Mouse (Mus musculus): ENCODE results near the gene CN725425.

The CN725425 gene

GRCm38 (mm10) chr15:91199256-91199905 is at the start of gene CN725425:
TSS of gene CN725425 (plus strand) at chr15:91199494.
- no peak for ATAC-seq (ENCODE audit: insufficient number of reproducible peaks, low FRiP score, low TSS enrichment)

GRCm38 (mm10) chr15:91152592-91152991 is 46.7 kb upstream of the CN725425 start:
- ATAC-seq (ENCODE audit: insufficient number of reproducible peaks, low FRiP score, low TSS enrichment): no peak

DNA sequence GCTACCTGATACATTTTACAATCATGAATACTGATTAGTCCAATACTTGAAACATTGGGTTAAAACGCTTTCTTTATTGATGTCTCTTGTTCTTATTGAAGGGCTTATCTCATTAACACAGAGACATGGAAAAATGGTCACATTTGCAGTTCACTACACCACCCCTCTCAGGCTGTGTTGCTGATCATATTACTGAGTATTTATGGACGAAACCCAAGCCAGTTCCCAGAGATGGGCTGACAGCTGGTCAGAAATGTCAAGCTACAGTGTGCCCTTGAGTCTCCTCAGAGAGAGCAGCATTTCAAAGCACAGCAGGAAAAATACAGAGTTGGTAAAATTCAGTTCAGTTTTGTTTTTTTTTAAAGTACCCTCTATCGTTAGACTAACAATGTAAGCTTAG is 46.0 kb upstream of the CN725425 start:
- ATAC-seq (ENCODE audit: insufficient number of reproducible peaks, low FRiP score, low TSS enrichment): no peak

DNA sequence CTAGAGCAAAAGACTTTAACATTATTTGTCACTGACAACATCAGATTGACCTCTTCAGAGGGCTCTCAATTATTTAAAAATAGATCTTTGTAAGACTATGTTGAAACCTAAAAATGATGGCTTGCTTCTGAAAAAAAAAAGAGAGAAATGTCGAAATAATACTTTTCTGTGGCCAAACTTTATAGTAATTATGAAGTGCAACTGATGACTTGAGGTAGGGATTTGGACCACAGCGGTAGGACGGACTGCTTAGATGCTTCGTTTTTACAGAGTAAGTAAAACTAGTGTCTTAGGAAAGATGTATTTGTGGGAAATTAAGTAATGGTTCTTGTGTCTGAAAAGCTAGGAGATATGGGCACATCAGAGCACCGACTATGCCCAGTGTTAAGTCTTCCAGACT is 38.1 kb upstream of the CN725425 start:
- no peak for ATAC-seq (ENCODE audit: insufficient number of reproducible peaks, low FRiP score, low TSS enrichment)

DNA sequence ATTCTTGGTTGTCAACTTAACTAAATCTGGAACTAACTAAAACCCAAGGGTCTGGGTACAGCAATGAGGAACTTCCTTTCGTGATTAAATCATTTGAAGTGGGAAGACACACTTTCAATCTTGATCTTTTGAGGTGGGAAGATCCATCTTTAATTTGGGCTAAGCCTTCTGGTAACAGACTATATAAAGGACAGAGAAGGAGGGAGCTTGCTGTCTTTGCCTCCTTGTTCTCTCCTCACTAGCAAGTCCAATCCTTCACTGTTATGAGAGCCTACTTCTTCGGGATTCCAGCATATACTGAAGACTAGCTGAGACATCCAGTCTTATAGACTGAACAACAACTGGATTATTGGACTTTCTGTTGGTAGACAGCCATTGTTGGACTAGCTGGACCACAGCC is 35.8 kb upstream of the CN725425 start:
- ATAC-seq (ENCODE audit: insufficient number of reproducible peaks, low FRiP score, low TSS enrichment): no peak

GRCm38 (mm10) chr15:91165021-91165420 is 34.3 kb upstream of the CN725425 start:
- ATAC-seq (ENCODE audit: insufficient number of reproducible peaks, low FRiP score, low TSS enrichment): peak; percentile 80

DNA sequence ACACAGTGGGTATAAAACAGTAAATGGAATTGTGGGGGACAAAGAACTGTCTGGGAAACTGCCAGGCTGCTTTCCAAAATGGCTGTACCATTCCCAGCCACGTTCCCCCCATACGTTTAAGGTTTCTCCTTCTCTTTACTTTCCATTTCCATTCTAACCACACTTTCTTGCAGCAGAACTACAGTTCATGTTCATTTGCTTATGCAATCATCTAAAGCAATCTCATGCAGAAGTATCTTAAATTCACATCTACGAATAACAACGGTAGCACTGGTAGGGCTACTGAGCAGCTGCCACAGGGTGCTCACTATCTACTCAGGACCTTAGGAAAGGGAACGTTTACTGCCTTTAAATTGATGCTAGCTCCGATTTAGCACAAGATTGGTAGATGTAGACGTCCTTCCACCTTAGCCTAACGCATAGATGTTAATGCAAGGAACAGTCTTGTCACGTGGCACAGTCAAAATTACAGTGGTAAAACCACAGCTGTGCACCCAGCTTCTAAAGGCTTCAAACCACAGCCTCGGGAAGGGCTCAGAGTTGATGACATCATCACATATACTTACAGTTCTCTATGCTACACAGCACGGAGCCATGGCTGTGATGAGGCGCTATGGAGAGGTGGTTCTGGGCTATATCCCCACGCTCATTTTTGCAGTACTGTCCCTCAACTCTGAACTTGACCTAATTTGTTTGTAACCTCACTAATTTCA is 31.3 kb upstream of the CN725425 start:
- ATAC-seq (ENCODE audit: insufficient number of reproducible peaks, low FRiP score, low TSS enrichment): no peak

- no peak for ATAC-seq (ENCODE audit: insufficient number of reproducible peaks, low FRiP score, low TSS enrichment)
Measured at GRCm38 (mm10) chr15:91170602-91171328, 28.5 kb upstream of the CN725425 start.

DNA sequence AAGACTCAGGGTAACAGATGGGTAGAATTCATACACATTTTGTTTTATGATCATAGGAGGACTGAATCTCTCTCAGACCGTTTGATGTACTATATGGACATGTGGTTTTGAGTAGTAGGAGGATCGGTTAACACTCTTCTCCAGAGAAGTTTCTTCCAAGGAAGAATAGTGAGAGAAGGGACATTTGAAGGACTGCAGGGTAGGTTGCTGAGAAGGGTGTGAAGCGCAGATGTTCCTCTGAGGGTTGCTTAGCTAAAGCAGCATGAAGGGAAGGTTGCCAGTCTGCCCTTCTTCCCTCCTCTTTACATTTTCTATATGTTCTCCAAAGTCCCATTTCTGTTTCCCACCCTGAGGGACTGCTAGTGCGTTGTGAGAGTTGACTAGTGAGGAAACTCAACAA is 28.0 kb upstream of the CN725425 start:
- ATAC-seq (ENCODE audit: insufficient number of reproducible peaks, low FRiP score, low TSS enrichment): no peak

DNA sequence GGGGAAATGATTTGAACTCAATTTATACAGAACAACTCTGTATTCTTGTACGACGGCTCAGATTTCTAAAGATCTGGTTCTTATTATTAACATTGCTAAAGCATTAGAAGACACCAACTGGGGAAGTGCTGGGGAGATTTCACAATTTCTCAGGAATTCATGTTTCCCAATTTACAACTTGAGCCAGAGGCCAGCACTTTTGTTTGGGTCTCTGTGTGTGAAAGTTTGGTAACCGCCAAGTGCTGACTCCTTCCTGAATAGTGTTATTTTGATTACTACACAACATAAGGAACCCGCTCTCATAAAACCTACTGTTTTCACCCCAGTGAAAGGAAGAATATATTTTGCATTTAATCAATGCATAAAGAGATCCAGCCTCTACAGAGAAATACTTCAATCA is 27.1 kb upstream of the CN725425 start:
- no peak for ATAC-seq (ENCODE audit: insufficient number of reproducible peaks, low FRiP score, low TSS enrichment)

DNA sequence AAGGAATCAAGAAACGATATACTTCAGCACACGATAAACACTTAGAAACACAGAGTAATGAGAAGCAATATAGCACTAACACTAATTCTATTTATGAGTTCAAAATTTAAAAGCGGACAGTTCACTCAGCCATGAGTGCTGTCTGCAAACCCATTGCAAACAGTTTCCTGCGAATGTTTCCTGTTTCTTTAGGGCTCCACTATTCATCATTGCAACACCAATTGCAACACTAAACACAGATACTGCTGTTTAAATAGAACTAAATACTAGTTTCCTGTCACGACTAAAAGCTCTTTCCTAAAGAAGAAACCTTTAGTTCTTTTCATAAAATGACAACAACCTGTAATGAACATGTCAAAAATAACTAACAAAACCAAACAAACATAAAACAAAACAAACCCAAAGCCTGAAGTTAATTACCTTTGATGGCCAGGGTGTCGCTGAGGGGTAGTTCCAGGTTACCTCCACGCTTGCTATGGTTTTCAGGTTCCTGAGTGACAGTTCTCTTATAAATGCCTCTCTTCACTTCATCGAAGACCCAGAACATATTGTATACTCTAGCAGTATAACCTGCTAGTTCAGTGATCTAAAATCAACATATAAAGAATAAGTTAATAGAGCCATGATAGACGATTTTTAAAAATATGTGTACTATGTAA is 20.5 kb upstream of the CN725425 start:
- ATAC-seq (ENCODE audit: insufficient number of reproducible peaks, low FRiP score, low TSS enrichment): no peak

GRCm38 (mm10) chr15:91179911-91180622 is 19.2 kb upstream of the CN725425 start:
- ATAC-seq (ENCODE audit: insufficient number of reproducible peaks, low FRiP score, low TSS enrichment): 0 out of 2 replicates have a peak, but pooled peaks have one; percentile 52

GRCm38 (mm10) chr15:91186358-91186757 is 12.9 kb upstream of the CN725425 start:
- no peak for ATAC-seq (ENCODE audit: insufficient number of reproducible peaks, low FRiP score, low TSS enrichment)

DNA sequence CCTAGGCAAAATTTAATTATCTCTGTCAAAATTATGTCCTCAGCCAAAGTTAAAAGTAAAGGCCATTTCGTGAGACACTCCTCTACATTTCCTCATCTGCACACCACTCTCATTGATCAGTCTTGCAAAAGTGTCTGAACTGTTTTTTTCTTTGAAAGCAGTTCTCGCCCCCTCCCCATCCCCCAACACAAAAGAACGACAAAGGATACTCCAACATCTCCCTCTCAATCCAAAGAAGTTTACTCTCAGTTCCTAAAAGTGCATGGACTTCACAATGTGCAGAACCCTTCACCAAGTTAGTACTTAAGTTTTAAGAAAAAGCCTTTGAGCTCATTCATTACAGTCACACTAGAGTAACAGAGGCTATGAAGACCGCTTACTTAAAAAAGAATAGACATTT is 9.3 kb upstream of the CN725425 start:
- no peak for ATAC-seq (ENCODE audit: insufficient number of reproducible peaks, low FRiP score, low TSS enrichment)

DNA sequence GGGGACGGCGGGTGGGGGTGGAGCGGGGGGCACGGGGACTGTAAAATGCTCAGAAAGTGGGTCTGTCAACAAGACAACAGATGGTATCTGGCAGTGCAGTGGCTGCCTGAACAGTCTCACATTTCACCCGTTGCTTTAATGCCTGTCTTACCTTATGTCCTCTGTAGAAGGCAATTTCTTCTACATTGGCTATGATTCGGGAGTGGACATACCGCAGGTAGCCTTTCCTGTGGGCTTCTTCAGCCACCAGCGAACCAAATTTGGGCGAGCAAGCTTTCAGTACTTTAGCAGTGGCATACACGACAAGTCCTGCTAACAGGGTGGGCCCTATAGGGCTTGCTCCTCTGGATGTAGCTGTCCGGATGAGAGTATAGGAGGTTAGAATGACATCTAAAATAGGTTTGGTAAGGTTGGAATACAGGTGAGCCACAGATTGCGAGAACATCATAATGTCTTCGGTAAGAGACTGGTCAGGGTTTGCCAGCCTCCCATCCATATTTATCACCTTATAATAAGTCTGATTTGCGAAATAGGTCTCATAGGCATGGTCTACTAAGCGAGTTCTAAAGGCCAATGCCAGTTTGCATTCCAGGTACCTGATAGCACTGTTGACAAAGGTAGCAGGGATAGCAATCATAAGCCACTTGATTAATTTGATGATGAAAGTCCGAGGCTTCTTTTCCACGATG is 8.6 kb upstream of the CN725425 start:
- peak; percentile 16; the same call in 1 of the 2 replicates for ATAC-seq (ENCODE audit: insufficient number of reproducible peaks, low FRiP score, low TSS enrichment)

GRCm38 (mm10) chr15:91191412-91192222 is 7.7 kb upstream of the CN725425 start, which contains the start of gene Abcd2:
TSS of gene Abcd2 (minus strand) at chr15:91191799.
- peak; percentile 85 for ATAC-seq (ENCODE audit: insufficient number of reproducible peaks, low FRiP score, low TSS enrichment)

- ATAC-seq (ENCODE audit: insufficient number of reproducible peaks, low FRiP score, low TSS enrichment): no peak
Measured at GRCm38 (mm10) chr15:91192223-91192598, 7.1 kb upstream of the CN725425 start.

DNA sequence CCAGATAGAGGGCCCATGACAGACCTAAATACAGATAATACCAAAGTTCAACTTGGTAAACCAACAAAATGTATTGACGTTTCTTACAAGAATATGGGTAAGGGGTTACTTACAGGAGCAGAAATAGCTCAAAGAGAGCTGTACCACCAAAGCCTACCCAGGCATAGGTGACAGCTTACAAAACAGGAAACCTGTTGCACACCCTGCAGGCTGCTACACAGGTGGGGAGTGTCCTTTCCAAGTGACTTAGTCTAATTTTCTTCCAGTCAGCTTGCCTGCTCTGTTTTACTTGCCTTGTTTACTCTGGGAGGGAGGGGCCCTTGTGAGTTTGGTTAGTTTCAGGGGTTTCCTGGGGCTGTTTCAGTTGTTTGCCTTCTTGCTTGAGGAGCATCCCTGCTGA is 1.5 kb downstream of the CN725425 start:
- no peak for ATAC-seq (ENCODE audit: insufficient number of reproducible peaks, low FRiP score, low TSS enrichment)

DNA sequence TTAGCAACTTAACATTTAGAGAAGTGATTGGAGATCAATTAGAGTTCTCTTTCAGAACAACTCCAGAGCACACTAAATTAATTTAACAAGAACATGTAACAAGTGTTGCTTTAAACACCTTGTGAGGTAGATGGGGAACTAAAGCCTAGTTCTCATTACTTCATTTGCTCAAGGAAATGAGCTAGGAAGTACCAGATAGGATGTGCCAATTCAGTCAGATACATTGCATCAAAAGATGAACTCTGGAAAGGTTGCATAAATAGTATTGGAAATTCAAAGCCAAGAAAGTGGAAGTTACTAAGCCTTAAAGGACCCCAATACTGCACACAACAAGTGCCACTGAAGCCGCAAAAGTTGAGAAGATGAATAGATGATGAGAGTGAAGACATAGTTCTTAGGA is 3.2 kb downstream of the CN725425 start:
- ATAC-seq (ENCODE audit: insufficient number of reproducible peaks, low FRiP score, low TSS enrichment): no peak
